ENCODE assay signal across 9 mouse cellular contexts in the genomic region with DNA sequence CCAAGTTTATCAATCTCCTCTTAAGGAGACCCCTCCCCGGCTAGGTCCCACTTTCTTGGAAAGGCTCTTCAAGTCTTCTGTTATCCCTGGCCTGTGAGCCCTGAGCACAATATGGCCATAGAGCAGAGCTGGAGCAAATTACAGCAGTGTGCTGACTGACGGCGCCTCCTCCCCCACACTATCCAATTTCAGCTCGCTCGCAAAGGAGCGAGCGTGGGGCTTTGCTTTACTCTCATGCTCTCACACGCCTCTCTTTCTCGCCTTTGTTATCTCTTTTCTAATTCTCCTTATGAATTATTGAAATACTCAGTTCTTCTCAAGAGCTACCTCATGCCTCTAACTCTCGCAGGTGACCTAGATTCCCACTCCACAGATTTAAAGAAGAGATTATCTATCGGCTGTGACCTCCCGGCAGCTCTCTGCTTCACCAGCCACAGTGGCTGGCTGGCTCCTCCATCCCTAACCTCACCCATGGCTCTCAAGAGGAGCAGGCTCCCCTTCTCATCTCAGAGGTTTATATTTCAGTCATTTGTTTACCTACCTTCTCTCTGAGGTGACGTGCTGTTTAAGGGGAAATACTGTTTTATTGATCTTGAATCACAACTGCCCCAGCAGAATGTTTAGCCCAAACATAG.
DNase-seq lines count a peak whose midpoint lies in the region; ATAC-seq lines count a peak whose summit lies in the region.
"Had no signal": no experiment of that assay in that cellular context is flagged by ENCODE, and none has a peak within 500 bp of the region (broad histone marks: within the 10 kb centered on the region; RNA-seq: fewer than 3 reads in every experiment).

No protein-coding gene starts in this region.

- DNase-seq in heart, adult 9 months (ENCODE audit: low spot score in 2 of 2): no peak
- DNase-seq in embryo, embryonic 11.5 days (ENCODE audit: low read depth, low spot score): peak; percentile 26
- peak; percentile 63 for DNase-seq in hindbrain, embryonic 11.5 days (ENCODE audit: low spot score)
- DNase-seq in urinary bladder, adult 18-20 months (ENCODE audit: low spot score in 2 of 2): no peak
- no peak for DNase-seq in cerebellum, adult 11-12 months
- no peak for DNase-seq in thymus, postnatal 36 days

- WGBS in heart, embryonic 14.5 days: 20% methylated on average over 13 of the region's 13 CpGs
- WGBS in hindbrain, embryonic 11.5 days: 6% methylated on average over 13 of the region's 13 CpGs
- 6% methylated on average over 13 of the region's 13 CpGs for WGBS in midbrain, embryonic 15.5 days

- H3K4me1 ChIP-seq in heart, embryonic 14.5 days (ENCODE audit: control insufficient read depth in 2 of 2, insufficient read depth in 2 of 2, low read length in 2 of 2): peaks cover 2 to 5% of the 10 kb centered on the region in 2 experiments; a peak in 2 of 4 replicates
- 0 out of 2 replicates have a peak, but pooled peaks cover 2% of the 10 kb centered on the region for H3K4me1 ChIP-seq in hindbrain, embryonic 11.5 days (replicated peaks; ENCODE audit: control insufficient read depth, insufficient read depth, low read length)
- H3K4me1 ChIP-seq in midbrain, embryonic 15.5 days: peaks cover 25% of the 10 kb centered on the region

- H3K4me2 ChIP-seq in heart, embryonic 14.5 days (ENCODE audit: low read length): peak overlapping the region; percentile 48
- 0 out of 2 replicates have a peak overlapping the region, but pooled peaks have one; percentile 12 for H3K4me2 ChIP-seq in hindbrain, embryonic 11.5 days (replicated peaks; ENCODE audit: low read depth, low read length)
- peak overlapping the region; percentile 33 for H3K4me2 ChIP-seq in midbrain, embryonic 15.5 days

- H3K9ac ChIP-seq in heart, embryonic 14.5 days (ENCODE audit: low read length): no peak overlapping the region
- H3K9ac ChIP-seq in hindbrain, embryonic 11.5 days (ENCODE audit: low read depth, low read length): no peak overlapping the region; the same call in 1 of the 2 replicates
- peak overlapping the region; percentile 14; the same call in 1 of the 2 replicates for H3K9ac ChIP-seq in midbrain, embryonic 15.5 days

- peaks cover 29% of the 10 kb centered on the region for H3K36me3 ChIP-seq in heart, embryonic 14.5 days (ENCODE audit: control insufficient read depth, insufficient read depth, low read length)
- no peaks in the 10 kb centered on the region for H3K36me3 ChIP-seq in hindbrain, embryonic 11.5 days (ENCODE audit: control insufficient read depth, insufficient read depth, low read length)
- peaks cover 17% of the 10 kb centered on the region; the same call in 1 of the 2 replicates for H3K36me3 ChIP-seq in midbrain, embryonic 15.5 days (replicated peaks)

- no peak overlapping the region for H3K27ac ChIP-seq in heart, embryonic 14.5 days (replicated peaks in 1 of 2; ENCODE audit: control insufficient read depth in 1 of 2, insufficient read depth in 1 of 2, low read depth in 2 of 2, low read length in 2 of 2)
- H3K27ac ChIP-seq in hindbrain, embryonic 11.5 days (ENCODE audit: low read depth, low read length): peak overlapping the region; percentile 4; the same call in 1 of the 2 replicates
- H3K27ac ChIP-seq in midbrain, embryonic 15.5 days: peak overlapping the region; percentile 78

- ATAC-seq in heart, embryonic 14.5 days (ENCODE audit: insufficient number of reproducible peaks, insufficient read depth, low FRiP score, low read depth): no peak
- no peak; the same call in 1 of the 2 replicates for ATAC-seq in hindbrain, embryonic 11.5 days (ENCODE audit: low FRiP score)
- ATAC-seq in midbrain, embryonic 15.5 days (replicated peaks): peak; percentile 93
- ATAC-seq: inflammation-experienced regulatory T-cells, adult 6 months had no signal

- no peaks in the 10 kb centered on the region for H3K9me3 ChIP-seq in heart, embryonic 14.5 days (ENCODE audit: control insufficient read depth, low read length)
- no peaks in the 10 kb centered on the region for H3K9me3 ChIP-seq in hindbrain, embryonic 11.5 days (ENCODE audit: control insufficient read depth, low read length)
- no peaks in the 10 kb centered on the region for H3K9me3 ChIP-seq in midbrain, embryonic 15.5 days

- H3K27me3 ChIP-seq in heart, embryonic 14.5 days (ENCODE audit: control insufficient read depth, insufficient read depth, low read length): no peaks in the 10 kb centered on the region
- no peaks in the 10 kb centered on the region for H3K27me3 ChIP-seq in hindbrain, embryonic 11.5 days (ENCODE audit: control insufficient read depth, insufficient read depth, low read length)
- H3K27me3 ChIP-seq in midbrain, embryonic 15.5 days (replicated peaks): no peaks in the 10 kb centered on the region

- H3K4me3 ChIP-seq in heart, embryonic 14.5 days (ENCODE audit: control insufficient read depth in 1 of 2, insufficient read depth in 1 of 2, low read depth in 1 of 2, low read length in 2 of 2): no peak overlapping the region
- peak overlapping the region; percentile 12; the same call in 1 of the 2 replicates for H3K4me3 ChIP-seq in hindbrain, embryonic 11.5 days (ENCODE audit: low read depth, low read length)
- no peak overlapping the region for H3K4me3 ChIP-seq in midbrain, embryonic 15.5 days

Comparison
In these comparisons a context has a peak if more than half of its experiments do, and no peak if none do; other contexts are left out.
1. H3K27ac ChIP-seq: peak in hindbrain, embryonic 11.5 days (single experiment) and midbrain, embryonic 15.5 days (single experiment); none in heart, embryonic 14.5 days (0 of 2).
2. DNase-seq: peak in embryo, embryonic 11.5 days (single experiment) and hindbrain, embryonic 11.5 days (single experiment); none in heart, adult 9 months (0 of 2), urinary bladder, adult 18-20 months (0 of 2), cerebellum, adult 11-12 months (single experiment) and thymus, postnatal 36 days (0 of 2).
3. Peak in every context shown above with its lines, with median percentiles within 50 percentile points of each other: H3K4me2 ChIP-seq.